Mouse (Mus musculus): Measurements from ENCODE around the gene Eya4. TPM values are rescaled to one million over a fixed set of nuclear protein-coding genes. Genes with fewer than 3 reads are reported as not detected.

The Eya4 gene
- polyA plus RNA-seq, 1 experiment from 2014 or later = 0.77 TPM

- ATAC-seq (replicated peaks; ENCODE audit: low FRiP score, low TSS enrichment, low read depth) (no peak), DNase-seq (ENCODE audit: low spot score) (no peak)
- 49% methylated on average over 4 of the region's 4 CpGs for WGBS
- no peak overlapping the region for H3K27ac ChIP-seq (ENCODE audit: low read depth)
- no peak overlapping the region for H3K4me2 ChIP-seq (ENCODE audit: low read length)
- H3K4me1 ChIP-seq (replicated peaks; ENCODE audit: control insufficient read depth, insufficient read depth, low read length) = no peaks in the 10 kb centered on the region
- no peak overlapping the region for H3K4me3 ChIP-seq (ENCODE audit: low read depth, low read length)
- no peaks in the 10 kb centered on the region for H3K9me3 ChIP-seq (ENCODE audit: control insufficient read depth, low read length)
- no peaks in the 10 kb centered on the region for H3K36me3 ChIP-seq (ENCODE audit: control insufficient read depth, insufficient read depth, low read length)
- H3K27me3 ChIP-seq (replicated peaks; ENCODE audit: control insufficient read depth, insufficient read depth, low read length) = no peaks in the 10 kb centered on the region
- H3K9ac ChIP-seq (ENCODE audit: low read length) = no peak overlapping the region
Measured at GRCm38 (mm10) chr10:23216815-23217214, 133.8 kb downstream of the Eya4 start.

- 86% methylated on average over 2 of the region's 2 CpGs for WGBS
Measured at GRCm38 (mm10) chr10:23211381-23211780, 139.2 kb downstream of the Eya4 start.

GRCm38 (mm10) chr10:23203885-23204284 is 146.7 kb downstream of the Eya4 start:
- WGBS = 73% methylated on average over 4 of the region's 4 CpGs
- Histone ChIP-seq H3K9ac (ENCODE audit: low read length) (no peak overlapping the region), H3K4me3 (ENCODE audit: low read depth, low read length) (no peak overlapping the region), H3K27ac (ENCODE audit: low read depth) (no peak overlapping the region), H3K36me3 (ENCODE audit: control insufficient read depth, insufficient read depth, low read length) (no peaks in the 10 kb centered on the region), H3K9me3 (ENCODE audit: control insufficient read depth, low read length) (no peaks in the 10 kb centered on the region), H3K27me3 (replicated peaks; ENCODE audit: control insufficient read depth, insufficient read depth, low read length) (no peaks in the 10 kb centered on the region), H3K4me1 (replicated peaks; ENCODE audit: control insufficient read depth, insufficient read depth, low read length) (no peaks in the 10 kb centered on the region), H3K4me2 (ENCODE audit: low read length) (no peak overlapping the region)
- DNase-seq (ENCODE audit: low spot score) = no peak
- ATAC-seq (replicated peaks; ENCODE audit: low FRiP score, low TSS enrichment, low read depth) = no peak

More at GRCm38 (mm10) chr10:23211381-23211780, 139.2 kb downstream of the Eya4 start:
- DNase-seq (ENCODE audit: low spot score) (no peak), ATAC-seq (replicated peaks; ENCODE audit: low FRiP score, low TSS enrichment, low read depth) (no peak)
- Histone ChIP-seq H3K4me1 (replicated peaks; ENCODE audit: control insufficient read depth, insufficient read depth, low read length) (no peaks in the 10 kb centered on the region), H3K9me3 (ENCODE audit: control insufficient read depth, low read length) (no peaks in the 10 kb centered on the region), H3K27me3 (replicated peaks; ENCODE audit: control insufficient read depth, insufficient read depth, low read length) (no peaks in the 10 kb centered on the region), H3K27ac (ENCODE audit: low read depth) (no peak overlapping the region), H3K4me2 (ENCODE audit: low read length) (no peak overlapping the region), H3K9ac (ENCODE audit: low read length) (no peak overlapping the region), H3K4me3 (ENCODE audit: low read depth, low read length) (no peak overlapping the region), H3K36me3 (ENCODE audit: control insufficient read depth, insufficient read depth, low read length) (no peaks in the 10 kb centered on the region)

DNA sequence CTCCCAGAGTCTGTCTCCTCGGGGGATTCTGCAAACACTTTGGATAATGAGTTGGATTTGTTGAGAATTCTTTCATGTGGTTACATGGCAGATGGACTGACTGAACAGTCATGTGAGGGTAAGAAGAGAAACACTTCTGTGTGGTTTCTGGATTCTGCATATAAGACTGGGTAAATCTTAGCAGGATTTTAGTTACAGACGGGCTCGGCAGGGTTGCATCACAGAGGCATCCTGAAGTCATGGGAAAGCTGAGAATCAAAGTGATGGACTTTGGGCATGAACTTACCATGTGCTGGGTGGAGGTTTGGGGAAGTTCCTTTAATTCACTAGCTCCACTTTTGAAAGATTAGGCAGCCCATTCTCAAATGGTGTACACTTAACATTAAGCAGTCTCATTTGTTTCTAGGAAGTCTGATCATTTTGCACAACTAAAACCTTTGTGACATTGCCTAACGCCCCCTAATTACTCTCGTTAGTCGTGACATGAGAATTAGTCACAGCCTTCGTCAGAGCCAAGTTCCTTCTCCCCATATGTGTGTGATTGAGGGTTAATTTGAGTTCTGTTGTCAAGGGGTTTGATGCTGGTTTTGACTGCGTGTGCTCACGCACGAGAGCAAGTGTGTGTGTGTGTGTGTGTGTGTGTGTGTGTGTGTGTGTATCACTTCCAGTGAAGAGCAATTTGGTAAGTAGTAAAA is 147.3 kb downstream of the Eya4 start:
- 68% methylated on average over 10 of the region's 10 CpGs for WGBS
- no peaks in the 10 kb centered on the region for H3K4me1 ChIP-seq (replicated peaks; ENCODE audit: control insufficient read depth, insufficient read depth, low read length)
- H3K27me3 ChIP-seq (replicated peaks; ENCODE audit: control insufficient read depth, insufficient read depth, low read length) = no peaks in the 10 kb centered on the region
- no peak overlapping the region for H3K9ac ChIP-seq (ENCODE audit: low read length)
- H3K36me3 ChIP-seq (ENCODE audit: control insufficient read depth, insufficient read depth, low read length) = no peaks in the 10 kb centered on the region
- no peak for ATAC-seq (replicated peaks; ENCODE audit: low FRiP score, low TSS enrichment, low read depth)
- no peak overlapping the region for H3K27ac ChIP-seq (ENCODE audit: low read depth)
- no peaks in the 10 kb centered on the region for H3K9me3 ChIP-seq (ENCODE audit: control insufficient read depth, low read length)
- no peak overlapping the region for H3K4me3 ChIP-seq (ENCODE audit: low read depth, low read length)
- DNase-seq (ENCODE audit: low spot score) = no peak
- no peak overlapping the region for H3K4me2 ChIP-seq (ENCODE audit: low read length)

DNA sequence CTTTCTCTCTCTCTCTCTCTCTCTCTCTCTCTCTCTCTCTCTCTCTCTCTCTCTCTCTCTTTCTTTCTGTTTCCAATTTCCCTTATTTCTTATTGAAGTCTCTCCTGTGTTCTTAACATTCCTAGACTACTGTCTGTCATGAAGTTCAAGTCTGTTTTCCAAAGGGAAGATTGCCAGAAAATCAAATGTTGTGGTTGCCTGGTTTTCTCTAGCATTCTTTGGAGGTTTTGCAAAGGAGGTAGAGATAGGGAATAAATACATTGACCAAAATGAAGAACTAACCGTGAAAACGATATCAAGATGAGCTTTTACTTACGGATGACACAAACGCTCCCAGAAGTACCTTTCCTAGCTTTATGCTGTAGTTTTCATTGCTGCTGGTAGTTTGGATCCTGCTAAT is 148.0 kb downstream of the Eya4 start:
- no peak for DNase-seq (ENCODE audit: low spot score)
- no peak overlapping the region for H3K27ac ChIP-seq (ENCODE audit: low read depth)
- H3K9ac ChIP-seq (ENCODE audit: low read length) = no peak overlapping the region
- no peaks in the 10 kb centered on the region for H3K27me3 ChIP-seq (replicated peaks; ENCODE audit: control insufficient read depth, insufficient read depth, low read length)
- no peaks in the 10 kb centered on the region for H3K9me3 ChIP-seq (ENCODE audit: control insufficient read depth, low read length)
- H3K4me3 ChIP-seq (ENCODE audit: low read depth, low read length) = no peak overlapping the region
- H3K4me2 ChIP-seq (ENCODE audit: low read length) = no peak overlapping the region
- H3K36me3 ChIP-seq (ENCODE audit: control insufficient read depth, insufficient read depth, low read length) = no peaks in the 10 kb centered on the region
- H3K4me1 ChIP-seq (replicated peaks; ENCODE audit: control insufficient read depth, insufficient read depth, low read length) = no peaks in the 10 kb centered on the region
- ATAC-seq (replicated peaks; ENCODE audit: low FRiP score, low TSS enrichment, low read depth) = no peak
- 94% methylated on average over 4 of the region's 4 CpGs for whole genome bisulfite sequencing

DNA sequence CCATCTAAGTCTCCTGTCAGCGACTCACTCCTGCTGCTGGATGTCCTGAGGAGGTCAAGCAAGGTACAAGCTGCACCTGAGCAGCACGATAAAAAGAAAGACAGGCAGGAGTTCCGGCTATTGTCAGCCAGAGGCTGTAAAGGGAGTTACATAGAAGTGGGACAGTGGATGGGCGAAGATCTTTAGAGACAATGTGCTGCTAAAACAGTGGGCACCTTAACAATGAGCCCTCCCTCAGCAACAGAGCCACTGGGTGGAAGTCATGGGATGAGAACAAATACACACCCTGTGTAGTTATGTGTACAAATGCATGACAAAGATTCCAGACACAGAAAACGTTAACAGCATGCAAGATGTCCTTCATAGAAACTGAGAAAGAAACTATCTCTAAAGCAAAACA is 152.3 kb downstream of the Eya4 start:
- no peak overlapping the region for H3K4me3 ChIP-seq (ENCODE audit: low read depth, low read length)
- no peaks in the 10 kb centered on the region for H3K9me3 ChIP-seq (ENCODE audit: control insufficient read depth, low read length)
- H3K27me3 ChIP-seq (replicated peaks; ENCODE audit: control insufficient read depth, insufficient read depth, low read length) = no peaks in the 10 kb centered on the region
- H3K27ac ChIP-seq (ENCODE audit: low read depth) = no peak overlapping the region
- 67% methylated on average over 5 of the region's 5 CpGs for WGBS
- ATAC-seq (replicated peaks; ENCODE audit: low FRiP score, low TSS enrichment, low read depth) = no peak
- H3K9ac ChIP-seq (ENCODE audit: low read length) = no peak overlapping the region
- H3K4me1 ChIP-seq (replicated peaks; ENCODE audit: control insufficient read depth, insufficient read depth, low read length) = no peaks in the 10 kb centered on the region
- no peak for DNase-seq (ENCODE audit: low spot score)
- no peaks in the 10 kb centered on the region for H3K36me3 ChIP-seq (ENCODE audit: control insufficient read depth, insufficient read depth, low read length)
- H3K4me2 ChIP-seq (ENCODE audit: low read length) = no peak overlapping the region

- Histone ChIP-seq H3K36me3 (ENCODE audit: control insufficient read depth, insufficient read depth, low read length) (no peaks in the 10 kb centered on the region), H3K27ac (ENCODE audit: low read depth) (no peak overlapping the region), H3K4me3 (ENCODE audit: low read depth, low read length) (no peak overlapping the region), H3K27me3 (replicated peaks; ENCODE audit: control insufficient read depth, insufficient read depth, low read length) (no peaks in the 10 kb centered on the region), H3K9ac (ENCODE audit: low read length) (no peak overlapping the region), H3K9me3 (ENCODE audit: control insufficient read depth, low read length) (no peaks in the 10 kb centered on the region), H3K4me2 (ENCODE audit: low read length) (no peak overlapping the region), H3K4me1 (replicated peaks; ENCODE audit: control insufficient read depth, insufficient read depth, low read length) (no peaks in the 10 kb centered on the region)
- 88% methylated on average over 4 of the region's 4 CpGs for WGBS
- no peak for ATAC-seq (replicated peaks; ENCODE audit: low FRiP score, low TSS enrichment, low read depth)
- no peak for DNase-seq (ENCODE audit: low spot score)
Measured at GRCm38 (mm10) chr10:23196336-23196735, 154.2 kb downstream of the Eya4 start.

- ATAC-seq (replicated peaks; ENCODE audit: low FRiP score, low TSS enrichment, low read depth) = no peak
- no peaks in the 10 kb centered on the region for H3K36me3 ChIP-seq (ENCODE audit: control insufficient read depth, insufficient read depth, low read length)
- DNase-seq (ENCODE audit: low spot score) = no peak
- no peak overlapping the region for H3K9ac ChIP-seq (ENCODE audit: low read length)
- H3K4me3 ChIP-seq (ENCODE audit: low read depth, low read length) = no peak overlapping the region
- H3K9me3 ChIP-seq (ENCODE audit: control insufficient read depth, low read length) = no peaks in the 10 kb centered on the region
- H3K4me1 ChIP-seq (replicated peaks; ENCODE audit: control insufficient read depth, insufficient read depth, low read length) = no peaks in the 10 kb centered on the region
- H3K4me2 ChIP-seq (ENCODE audit: low read length) = no peak overlapping the region
- 47% methylated on average over 2 of the region's 2 CpGs for WGBS
- no peaks in the 10 kb centered on the region for H3K27me3 ChIP-seq (replicated peaks; ENCODE audit: control insufficient read depth, insufficient read depth, low read length)
- H3K27ac ChIP-seq (ENCODE audit: low read depth) = no peak overlapping the region
Measured at GRCm38 (mm10) chr10:23195337-23195736, 155.2 kb downstream of the Eya4 start.

DNA sequence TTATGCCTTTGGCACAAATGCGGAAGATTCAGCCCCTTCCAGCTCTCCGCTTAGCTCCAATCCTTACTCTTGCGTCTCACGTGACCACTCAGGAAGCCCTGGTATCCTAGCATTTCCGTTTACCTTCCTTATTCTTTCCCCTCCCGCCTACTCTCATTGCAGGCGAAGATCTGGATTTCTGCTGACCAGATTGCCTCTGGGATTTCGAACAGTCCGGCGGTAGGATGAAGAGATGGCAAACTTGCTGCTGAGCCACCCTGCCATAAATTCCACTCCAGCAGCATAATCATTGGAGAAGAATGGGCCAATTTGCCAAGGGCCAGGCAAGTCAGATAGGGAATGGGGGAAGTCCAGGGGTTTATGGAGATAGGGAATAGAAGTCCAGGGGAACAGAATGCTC is 160.8 kb downstream of the Eya4 start:
- no peaks in the 10 kb centered on the region for H3K36me3 ChIP-seq (ENCODE audit: control insufficient read depth, insufficient read depth, low read length)
- H3K4me2 ChIP-seq (ENCODE audit: low read length) = no peak overlapping the region
- H3K9me3 ChIP-seq (ENCODE audit: control insufficient read depth, low read length) = no peaks in the 10 kb centered on the region
- H3K4me1 ChIP-seq (replicated peaks; ENCODE audit: control insufficient read depth, insufficient read depth, low read length) = no peaks in the 10 kb centered on the region
- WGBS = 69% methylated on average over 10 of the region's 10 CpGs
- DNase-seq (ENCODE audit: low spot score) = no peak
- no peak overlapping the region for H3K4me3 ChIP-seq (ENCODE audit: low read depth, low read length)
- ATAC-seq (replicated peaks; ENCODE audit: low FRiP score, low TSS enrichment, low read depth) = no peak
- H3K9ac ChIP-seq (ENCODE audit: low read length) = no peak overlapping the region
- no peaks in the 10 kb centered on the region for H3K27me3 ChIP-seq (replicated peaks; ENCODE audit: control insufficient read depth, insufficient read depth, low read length)
- no peak overlapping the region for H3K27ac ChIP-seq (ENCODE audit: low read depth)
